Mouse (Mus musculus) stomach, postnatal 0 days (tissue): ENCODE data around the gene Armc9.

Experiments
- CTCF ChIP-seq: IDR thresholded peaks from 2 replicates; pipeline ENCODE4 v1.5.1; 2016; ENCODE audit warnings: antibody characterized with exemption, low read depth, mild to moderate bottlenecking, moderate library complexity
- EP300 ChIP-seq: optimal IDR thresholded peaks from 2 replicates; pipeline ENCODE3; 2016; ENCODE audit warnings: antibody characterized with exemption

- no peak for TF ChIP-seq CTCF
- no peak for TF ChIP-seq EP300
Measured at GRCm38 (mm10) chr1:86156075-86156474, 1.5 kb downstream of the Armc9 start.
